Mouse (Mus musculus) lung, embryonic 16.5 days (tissue): ENCODE data around the gene 9930111J21Rik1. TPM values are rescaled to one million over a fixed set of nuclear protein-coding genes. Genes with fewer than 3 reads are reported as not detected.
"Not testable (repeated sequence)": the region's sequence is repeated elsewhere in the genome, so short reads cannot be mapped to it uniquely, and the experiment has no call there.

ENCODE experiments used
- ATAC-seq: fragments of 200-750 bp; cut with Nextera tagmentation; 2 replicates; pipeline ENCODE4 v1.8.0; 2017; ENCODE audit warnings: low read depth, mild to moderate bottlenecking, moderate library complexity
- H3K27ac ChIP-seq: fragments of 300-500 bp; sonication (generic); 2 replicates; pipeline ENCODE4 v1.5.1; 2014; ENCODE audit warnings: mild to moderate bottlenecking, control low read depth, low read length
- H3K27me3 ChIP-seq: fragments of 300-500 bp; sonication (generic); 2 replicates; pipeline ENCODE4 v1.6.1; 2014; ENCODE audit warnings: low read depth, low read length, mixed read lengths; ENCODE audit not compliant: control insufficient read depth, insufficient read depth
- H3K36me3 ChIP-seq: fragments of 300-500 bp; sonication (generic); 2 replicates; pipeline ENCODE4 v1.6.1; 2014; ENCODE audit warnings: low read length; ENCODE audit not compliant: control insufficient read depth, insufficient read depth
- H3K4me1 ChIP-seq: fragments of 300-500 bp; sonication (generic); replicated peaks from 2 replicates; pipeline ENCODE4 v1.6.1; 2014; ENCODE audit warnings: low read length, mixed read lengths; ENCODE audit not compliant: control insufficient read depth, insufficient read depth
- H3K4me2 ChIP-seq: fragments of 300-500 bp; sonication (generic); 2 replicates; pipeline ENCODE4 v1.6.1; 2014; ENCODE audit warnings: low read depth, low read length, control low read depth
- H3K4me3 ChIP-seq: fragments of 300-500 bp; sonication (generic); 2 replicates; pipeline ENCODE4 v1.5.1; 2014; ENCODE audit warnings: mild to moderate bottlenecking, low read length, control low read depth
- H3K9ac ChIP-seq: fragments of 300-500 bp; sonication (generic); 2 replicates; pipeline ENCODE4 v1.6.1; 2014; ENCODE audit warnings: low read length, control low read depth
- H3K9me3 ChIP-seq: fragments of 300-500 bp; sonication (generic); 2 replicates; pipeline ENCODE4 v1.6.1; 2016; ENCODE audit warnings: low read length; ENCODE audit not compliant: control insufficient read depth
- WGBS: fragments of 180-500 bp; shearing (Covaris S2); extraction: QIAGEN DNeasy Blood & Tissue Kit; methylation state at CpG from one replicate; pipeline ENCODE4 v1.1.7; 2014; 5-methylcytosine and 5-hydroxymethylcytosine counted together
- polyA plus RNA-seq: library from polyadenylated mRNA; unstranded; fragments of >200 nt; fragmentation: Nextera tagmentation; extraction: Ambion mirVana; gene quantifications from 2 replicates; pipeline ENCODE4 v1.2.1, GENCODE M21; 2015

The 9930111J21Rik1 gene
- polyA plus RNA-seq = 0.85 and 1.5 TPM in 2 replicates

GRCm38 (mm10) chr11:48979251-48979650 lies at the start of gene 9930111J21Rik1:
9930111J21Rik1 (minus strand) TSS chr11:48979398.
- H3K36me3 ChIP-seq, H3K27me3 ChIP-seq, H3K4me2 ChIP-seq, H3K27ac ChIP-seq, H3K4me3 ChIP-seq, H3K9me3 ChIP-seq, H3K4me1 ChIP-seq, H3K9ac ChIP-seq: not testable (repeated sequence)
- peak; percentile 38; the same call in 1 of the 2 replicates for ATAC-seq
- no CpG with 5 or more reads among the region's 3 CpGs for WGBS

GRCm38 (mm10) chr11:49012074-49012473 lies 32.9 kb upstream of the 9930111J21Rik1 start:
- H3K4me2 ChIP-seq, H3K9ac ChIP-seq, H3K4me3 ChIP-seq, H3K36me3 ChIP-seq, H3K4me1 ChIP-seq, H3K9me3 ChIP-seq, H3K27me3 ChIP-seq: not testable (repeated sequence)
- peak overlapping the region; percentile 49; the same call in 1 of the 2 replicates for H3K27ac ChIP-seq
- peak; percentile 89 for ATAC-seq

- not testable (repeated sequence) for H3K4me1 ChIP-seq, H3K9me3 ChIP-seq, H3K27ac ChIP-seq, H3K27me3 ChIP-seq, H3K4me2 ChIP-seq, H3K4me3 ChIP-seq, H3K9ac ChIP-seq, H3K36me3 ChIP-seq
- ATAC-seq = peak; percentile 75
- WGBS = 20% methylated on average over 1 of the region's 1 CpGs
Observed at GRCm38 (mm10) chr11:49006785-49007184, 27.6 kb upstream of the 9930111J21Rik1 start.

- H3K36me3 ChIP-seq, H3K27ac ChIP-seq, H3K4me1 ChIP-seq, H3K27me3 ChIP-seq, H3K9ac ChIP-seq, H3K9me3 ChIP-seq, H3K4me2 ChIP-seq, H3K4me3 ChIP-seq: not testable (repeated sequence)
- 37% methylated on average over 2 of the region's 2 CpGs for WGBS
- ATAC-seq = peak; percentile 38; the same call in 1 of the 2 replicates
Observed at GRCm38 (mm10) chr11:49006317-49006716, 27.1 kb upstream of the 9930111J21Rik1 start.

- not testable (repeated sequence) for H3K9me3 ChIP-seq
Observed at GRCm38 (mm10) chr11:49000411-49000810, 21.2 kb upstream of the 9930111J21Rik1 start.

GRCm38 (mm10) chr11:48994018-48994417 lies 14.8 kb upstream of the 9930111J21Rik1 start, which contains the start of gene Tgtp1:
Tgtp1 (minus strand) TSS chr11:48994172.
- peak; percentile 67 for ATAC-seq
- H3K36me3 ChIP-seq, H3K4me2 ChIP-seq, H3K4me3 ChIP-seq, H3K27me3 ChIP-seq, H3K9ac ChIP-seq, H3K9me3 ChIP-seq, H3K4me1 ChIP-seq: not testable (repeated sequence)
- H3K27ac ChIP-seq = peak within 1 kb of the TSS; percentile 33
- 21% methylated on average over 2 of the region's 2 CpGs for WGBS

More at GRCm38 (mm10) chr11:49000411-49000810, 21.2 kb upstream of the 9930111J21Rik1 start:
- H3K4me3 ChIP-seq, H3K4me2 ChIP-seq, H3K27ac ChIP-seq, H3K27me3 ChIP-seq, ATAC-seq, H3K36me3 ChIP-seq, H3K4me1 ChIP-seq, H3K9ac ChIP-seq: not testable (repeated sequence)
- WGBS = 65% methylated on average over 1 of the region's 1 CpGs

GRCm38 (mm10) chr11:48993296-48993695 lies 14.1 kb upstream of the 9930111J21Rik1 start:
- not testable (repeated sequence) for H3K27ac ChIP-seq, H3K27me3 ChIP-seq

GRCm38 (mm10) chr11:48991740-48992520 lies 12.7 kb upstream of the 9930111J21Rik1 start, which contains the start of gene Gm12185:
Gm12185 (minus strand) TSS chr11:48992226.
- not testable (repeated sequence) for H3K27me3 ChIP-seq, H3K4me1 ChIP-seq, H3K36me3 ChIP-seq, ATAC-seq, H3K4me3 ChIP-seq, H3K27ac ChIP-seq, H3K9ac ChIP-seq, H3K4me2 ChIP-seq, H3K9me3 ChIP-seq
- WGBS = 33% methylated on average over 4 of the region's 4 CpGs

More at GRCm38 (mm10) chr11:48993296-48993695, 14.1 kb upstream of the 9930111J21Rik1 start:
- H3K4me3 ChIP-seq, H3K9ac ChIP-seq, H3K9me3 ChIP-seq, H3K4me1 ChIP-seq, H3K36me3 ChIP-seq, H3K4me2 ChIP-seq, ATAC-seq: not testable (repeated sequence)
- 23% methylated on average over 10 of the region's 10 CpGs for WGBS

GRCm38 (mm10) chr11:48989981-48990380 lies 10.8 kb upstream of the 9930111J21Rik1 start:
- H3K9me3 ChIP-seq, H3K27me3 ChIP-seq, H3K4me1 ChIP-seq, H3K9ac ChIP-seq, H3K4me2 ChIP-seq, H3K4me3 ChIP-seq, H3K36me3 ChIP-seq, ATAC-seq, H3K27ac ChIP-seq: not testable (repeated sequence)
- WGBS = 72% methylated on average over 2 of the region's 2 CpGs
